Mouse (Mus musculus) hindbrain, embryonic 11.5 days (tissue): ENCODE data around the gene Pip4k2b. TPM values are rescaled to one million over a fixed set of nuclear protein-coding genes. Genes with fewer than 3 reads are reported as not detected.

Experiments used
- ATAC-seq: fragments of 200-750 bp; cut with Nextera tagmentation; 2 replicates; pipeline ENCODE4 v1.8.0; 2017; ENCODE audit warnings: mild to moderate bottlenecking, moderate TSS enrichment, moderate library complexity; ENCODE audit not compliant: low FRiP score
- DNase-seq: peaks from one replicate; pipeline ENCODE4 v3.0.0-alpha.2; 2015; ENCODE audit warnings: low spot score
- H3K27ac ChIP-seq: fragments of 300-500 bp; sonication (generic); 2 replicates; pipeline ENCODE4 v1.5.1; 2014; ENCODE audit warnings: mild to moderate bottlenecking, low read depth, low read length
- H3K27me3 ChIP-seq: fragments of 300-500 bp; sonication (generic); 2 replicates; pipeline ENCODE4 v1.6.1; 2014; ENCODE audit warnings: mild to moderate bottlenecking, low read length, moderate library complexity, mixed read lengths; ENCODE audit not compliant: control insufficient read depth, insufficient read depth
- H3K36me3 ChIP-seq: fragments of 300-500 bp; sonication (generic); 2 replicates; pipeline ENCODE4 v1.6.1; 2014; ENCODE audit warnings: mild to moderate bottlenecking, low read length, moderate library complexity, mixed read lengths; ENCODE audit not compliant: control insufficient read depth, insufficient read depth
- H3K4me1 ChIP-seq: fragments of 300-500 bp; sonication (generic); replicated peaks from 2 replicates; pipeline ENCODE4 v1.6.1; 2014; ENCODE audit warnings: low read length, mixed read lengths; ENCODE audit not compliant: control insufficient read depth, insufficient read depth
- H3K4me2 ChIP-seq: fragments of 300-500 bp; sonication (generic); replicated peaks from 2 replicates; pipeline ENCODE4 v1.6.1; 2014; ENCODE audit warnings: mild to moderate bottlenecking, low read depth, low read length
- H3K4me3 ChIP-seq: fragments of 300-500 bp; sonication (generic); 2 replicates; pipeline ENCODE4 v1.5.1; 2014; ENCODE audit warnings: low read depth, low read length
- H3K9ac ChIP-seq: fragments of 300-500 bp; sonication (generic); 2 replicates; pipeline ENCODE4 v1.6.1; 2014; ENCODE audit warnings: low read depth, low read length
- H3K9me3 ChIP-seq: fragments of 300-500 bp; sonication (generic); 2 replicates; pipeline ENCODE4 v1.6.1; 2016; ENCODE audit warnings: low read length; ENCODE audit not compliant: control insufficient read depth
- WGBS: fragments of 180-500 bp; shearing (Covaris S2); extraction: QIAGEN DNeasy Blood & Tissue Kit; methylation state at CpG from one replicate; pipeline ENCODE4 v1.1.7; 2014; 5-methylcytosine and 5-hydroxymethylcytosine counted together
- polyA plus RNA-seq: library from polyadenylated mRNA; unstranded; fragments of >200 nt; fragmentation: Nextera tagmentation; extraction: Ambion mirVana; gene quantifications from 2 replicates; pipeline ENCODE4 v1.2.1, GENCODE M21; 2014

Pip4k2b gene
- polyA plus RNA-seq, 1 experiment from 2014 or later: 3.4 TPM

DNA sequence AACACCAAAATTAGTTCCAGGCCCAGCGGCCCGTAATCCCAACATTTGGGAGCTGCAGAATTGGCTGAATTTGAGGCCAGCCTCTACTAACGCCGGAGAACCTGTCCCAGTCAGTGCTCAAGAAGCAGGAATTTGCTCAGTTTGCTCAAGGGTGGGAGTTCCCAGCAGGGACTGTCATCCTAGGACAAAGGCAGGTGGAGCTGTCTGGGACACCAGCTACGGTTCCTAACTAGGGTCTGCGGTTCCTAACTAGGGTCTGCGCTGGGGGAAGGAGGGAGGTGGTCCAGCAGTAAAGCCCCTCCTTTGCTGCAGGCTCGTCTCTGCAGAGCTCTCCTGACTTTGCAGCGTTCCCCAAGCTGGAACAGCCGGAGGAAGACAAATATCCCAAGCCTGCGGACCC lies 71.4 kb downstream of the Pip4k2b start:
- DNase-seq: no peak
- H3K9me3 ChIP-seq: no peaks in the 10 kb centered on the region
- WGBS: 79% methylated on average over 11 of the region's 11 CpGs
- no peaks in the 10 kb centered on the region for H3K4me1 ChIP-seq
- no peaks in the 10 kb centered on the region for H3K27me3 ChIP-seq
- no peak overlapping the region for H3K4me2 ChIP-seq
- peaks cover 11% of the 10 kb centered on the region for H3K36me3 ChIP-seq
- H3K9ac ChIP-seq: no peak overlapping the region
- H3K4me3 ChIP-seq: no peak overlapping the region
- ATAC-seq: no peak
- no peak overlapping the region for H3K27ac ChIP-seq

DNA sequence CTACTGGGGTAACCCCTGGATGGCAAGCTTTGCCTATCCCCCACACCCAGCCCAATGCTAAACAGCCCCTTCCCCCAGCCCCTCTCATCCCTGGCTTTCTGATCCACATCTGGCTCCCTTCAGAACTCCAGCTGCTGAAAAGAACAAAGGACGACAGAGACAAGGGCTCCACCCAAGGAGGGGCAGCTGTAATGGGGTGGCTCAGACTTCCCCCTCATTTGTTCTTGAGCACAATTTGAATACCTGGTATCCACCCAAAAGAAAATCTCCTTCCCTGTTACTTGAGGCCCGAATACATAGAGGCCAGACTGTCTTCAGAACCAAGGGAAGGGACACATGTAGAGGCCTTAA lies 73.4 kb downstream of the Pip4k2b start:
- no peak overlapping the region for H3K27ac ChIP-seq
- H3K4me1 ChIP-seq: no peaks in the 10 kb centered on the region
- no peak for DNase-seq
- H3K4me3 ChIP-seq: no peak overlapping the region
- no peak for ATAC-seq
- H3K9ac ChIP-seq: no peak overlapping the region
- WGBS: 47% methylated on average over 2 of the region's 2 CpGs
- H3K9me3 ChIP-seq: no peaks in the 10 kb centered on the region
- H3K27me3 ChIP-seq: no peaks in the 10 kb centered on the region
- H3K4me2 ChIP-seq: no peak overlapping the region
- peaks cover 14% of the 10 kb centered on the region for H3K36me3 ChIP-seq

DNA sequence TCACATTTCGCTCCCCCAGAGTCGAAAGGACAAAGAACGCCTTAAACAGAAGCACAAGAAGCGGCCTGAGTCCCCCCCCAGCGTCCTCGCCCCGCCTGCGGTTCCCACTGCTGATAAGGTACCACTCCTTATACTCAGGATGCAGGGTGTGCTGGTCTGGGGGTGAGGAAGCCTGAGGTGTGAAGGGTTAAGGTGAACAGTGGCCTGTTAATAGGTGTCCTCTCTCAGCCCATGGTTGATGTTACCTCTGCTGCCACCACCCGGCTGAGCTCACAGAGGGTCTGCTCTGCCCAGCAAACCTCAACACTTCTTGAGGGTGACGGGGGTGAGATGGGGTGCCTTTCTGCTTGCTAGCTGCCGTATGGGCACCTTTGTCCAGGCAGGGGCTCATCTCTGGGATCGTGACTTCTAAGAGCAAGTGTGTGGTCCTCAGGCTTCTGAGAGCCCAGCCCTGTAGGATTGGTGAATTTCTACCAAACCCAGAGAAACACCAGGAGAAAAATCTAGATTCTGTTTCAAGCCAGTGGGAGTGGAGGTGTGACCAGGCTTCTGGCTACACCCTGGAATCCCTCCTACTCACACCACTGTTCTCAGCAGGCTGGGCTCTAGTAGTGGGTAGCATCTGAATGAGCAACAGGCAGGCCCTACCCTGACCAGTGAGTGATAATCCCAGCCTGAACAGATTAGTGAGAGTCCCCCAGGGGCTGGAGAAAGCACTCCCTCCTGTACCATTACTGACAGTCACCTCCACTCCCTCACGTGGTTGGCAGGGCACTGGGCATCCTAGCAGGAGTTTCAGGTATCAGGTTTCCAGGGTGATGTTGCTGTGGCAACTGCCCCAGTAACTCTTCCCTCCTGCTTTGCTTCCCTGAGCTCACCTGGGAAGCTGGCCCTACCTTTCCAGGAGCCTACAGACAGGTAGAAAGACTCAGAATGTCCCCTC lies 74.0 kb downstream of the Pip4k2b start:
- H3K4me1 ChIP-seq: no peaks in the 10 kb centered on the region
- ATAC-seq: no peak
- H3K27me3 ChIP-seq: no peaks in the 10 kb centered on the region
- H3K4me3 ChIP-seq: no peak overlapping the region
- DNase-seq: no peak
- peaks cover 14% of the 10 kb centered on the region for H3K36me3 ChIP-seq
- H3K4me2 ChIP-seq: no peak overlapping the region
- H3K27ac ChIP-seq: no peak overlapping the region
- no peaks in the 10 kb centered on the region for H3K9me3 ChIP-seq
- no peak overlapping the region for H3K9ac ChIP-seq
- 71% methylated on average over 13 of the region's 13 CpGs for whole genome bisulfite sequencing

DNA sequence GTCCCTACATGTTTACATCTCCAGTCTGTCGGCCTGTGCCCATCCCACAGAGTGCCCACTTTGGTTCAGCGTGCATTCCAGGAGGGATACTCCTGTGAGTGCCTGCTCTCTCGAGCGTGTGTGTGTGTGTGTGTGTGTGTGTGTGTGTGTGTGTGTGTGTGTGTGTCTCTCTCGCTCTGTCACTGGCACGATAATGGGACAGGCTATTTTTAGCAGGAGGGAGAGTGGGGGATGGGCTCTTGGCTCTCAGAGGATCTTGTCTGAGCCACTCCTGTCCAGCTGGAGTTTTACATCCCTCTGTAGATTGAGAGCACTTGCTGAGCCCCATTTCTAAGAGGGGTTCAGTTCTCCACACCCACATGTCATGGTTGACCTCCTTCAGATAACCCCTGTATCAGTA lies 74.7 kb downstream of the Pip4k2b start:
- Histone ChIP-seq H3K36me3 (peaks cover 14% of the 10 kb centered on the region), H3K9me3 (no peaks in the 10 kb centered on the region), H3K4me2 (no peak overlapping the region), H3K9ac (no peak overlapping the region), H3K4me3 (no peak overlapping the region), H3K27ac (no peak overlapping the region), H3K27me3 (no peaks in the 10 kb centered on the region), H3K4me1 (0 out of 2 replicates have a peak, but pooled peaks cover 2% of the 10 kb centered on the region)
- ATAC-seq (no peak), DNase-seq (peak; percentile 36)
- 42% methylated on average over 5 of the region's 6 CpGs for WGBS

DNA sequence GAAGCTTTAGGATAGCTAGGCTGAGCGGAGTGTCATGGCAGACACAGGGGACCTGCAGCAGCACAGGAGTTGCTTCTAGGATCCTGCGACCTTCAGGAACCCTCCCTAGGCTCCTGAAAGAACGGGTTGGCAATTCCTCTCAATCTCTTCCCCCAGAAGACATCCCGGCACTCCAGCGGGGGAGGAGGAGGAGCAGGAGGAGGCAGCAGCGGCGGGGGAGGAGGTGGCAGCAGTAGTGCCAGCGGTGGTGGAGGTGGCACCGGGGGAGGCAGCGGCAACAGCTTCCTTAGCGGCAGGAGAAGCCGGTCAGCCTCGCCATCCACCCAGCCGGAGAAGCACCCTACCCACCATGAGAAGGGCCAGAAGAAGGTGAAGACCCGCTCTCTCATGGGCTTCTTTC lies 75.2 kb downstream of the Pip4k2b start:
- Histone ChIP-seq H3K9me3 (no peaks in the 10 kb centered on the region), H3K4me1 (0 out of 2 replicates have a peak, but pooled peaks cover 4% of the 10 kb centered on the region), H3K27ac (no peak overlapping the region), H3K27me3 (no peaks in the 10 kb centered on the region), H3K4me3 (no peak overlapping the region), H3K9ac (no peak overlapping the region), H3K4me2 (no peak overlapping the region), H3K36me3 (peaks cover 14% of the 10 kb centered on the region)
- no peak for DNase-seq
- no peak for ATAC-seq
- 53% methylated on average over 15 of the region's 15 CpGs for WGBS

DNA sequence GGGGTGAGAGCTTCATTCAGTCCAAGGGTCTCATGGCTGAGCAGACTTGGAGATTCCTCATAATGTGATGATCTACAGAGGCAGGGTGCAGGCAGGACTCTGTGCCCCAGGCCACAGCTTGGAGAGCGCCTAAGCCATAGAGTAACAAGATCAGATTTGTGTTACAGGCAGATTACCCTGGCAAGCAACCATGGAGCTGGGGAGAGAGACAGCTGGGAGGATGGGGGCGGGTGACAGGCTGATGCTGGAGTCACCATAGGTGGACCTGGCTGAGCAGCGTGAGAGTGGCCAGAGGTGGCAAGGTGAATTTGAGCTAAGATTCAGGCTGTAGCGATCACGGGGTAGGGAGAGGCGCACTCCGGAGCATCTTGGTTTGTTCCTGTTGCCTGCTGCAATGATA lies 76.3 kb downstream of the Pip4k2b start:
- H3K4me1 ChIP-seq: 0 out of 2 replicates have a peak, but pooled peaks cover 4% of the 10 kb centered on the region
- WGBS: 93% methylated on average over 7 of the region's 7 CpGs
- ATAC-seq (no peak), DNase-seq (no peak)
- no peak overlapping the region for H3K27ac ChIP-seq
- no peaks in the 10 kb centered on the region for H3K9me3 ChIP-seq
- no peak overlapping the region for H3K4me2 ChIP-seq
- no peaks in the 10 kb centered on the region for H3K27me3 ChIP-seq
- peaks cover 10% of the 10 kb centered on the region; the same call in 1 of the 2 replicates for H3K36me3 ChIP-seq
- H3K9ac ChIP-seq: no peak overlapping the region
- H3K4me3 ChIP-seq: no peak overlapping the region

DNA sequence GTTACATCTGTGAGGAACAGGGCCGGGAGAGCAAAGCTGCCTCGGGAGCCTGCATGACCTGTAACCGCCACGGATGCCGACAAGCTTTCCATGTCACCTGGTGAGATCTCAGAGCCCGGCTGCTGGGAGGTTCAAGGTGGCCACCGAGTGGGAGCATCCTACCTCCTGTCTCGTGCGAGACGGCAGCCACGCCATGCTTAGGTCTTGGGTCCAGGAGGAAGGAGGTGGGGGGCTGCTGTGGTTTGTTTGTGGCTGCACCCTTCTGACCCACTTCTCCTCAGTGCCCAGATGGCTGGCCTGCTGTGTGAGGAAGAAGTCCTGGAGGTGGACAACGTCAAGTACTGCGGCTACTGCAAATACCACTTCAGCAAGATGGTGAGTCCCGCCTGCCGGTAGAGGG lies 77.7 kb downstream of the Pip4k2b start:
- H3K9ac ChIP-seq: no peak overlapping the region
- ATAC-seq (no peak), DNase-seq (no peak)
- no peak overlapping the region for H3K4me3 ChIP-seq
- no peaks in the 10 kb centered on the region for H3K9me3 ChIP-seq
- H3K36me3 ChIP-seq: peaks cover 5% of the 10 kb centered on the region; the same call in 1 of the 2 replicates
- H3K27me3 ChIP-seq: peaks cover 8% of the 10 kb centered on the region
- 87% methylated on average over 15 of the region's 15 CpGs for WGBS
- peaks cover 10% of the 10 kb centered on the region; the same call in 1 of the 2 replicates for H3K4me1 ChIP-seq
- no peak overlapping the region for H3K27ac ChIP-seq
- no peak overlapping the region for H3K4me2 ChIP-seq

DNA sequence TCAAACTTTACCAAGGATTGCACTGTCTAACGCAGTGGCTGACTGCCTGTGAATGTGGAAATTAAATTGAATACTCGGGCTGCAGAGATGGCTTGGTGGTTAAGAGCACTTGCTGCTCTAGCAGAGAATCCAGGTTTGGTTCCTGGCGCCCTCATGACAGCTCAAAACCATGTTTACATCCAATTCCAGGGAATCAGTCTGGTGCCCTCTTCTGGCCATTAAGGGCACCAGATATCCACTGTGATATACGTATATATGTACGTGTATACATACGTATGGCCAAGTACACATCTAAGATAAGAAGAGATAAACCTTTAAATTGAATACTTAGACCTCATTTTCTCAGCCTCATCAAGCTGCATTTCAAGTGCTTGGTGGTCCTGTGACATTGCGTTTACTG lies 78.3 kb downstream of the Pip4k2b start:
- Histone ChIP-seq H3K27ac (no peak overlapping the region), H3K4me3 (no peak overlapping the region), H3K36me3 (peaks cover 4% of the 10 kb centered on the region; the same call in 1 of the 2 replicates), H3K4me2 (no peak overlapping the region), H3K27me3 (peaks cover 13% of the 10 kb centered on the region), H3K4me1 (peaks cover 14% of the 10 kb centered on the region; the same call in 1 of the 2 replicates), H3K9me3 (no peaks in the 10 kb centered on the region), H3K9ac (no peak overlapping the region)
- ATAC-seq (no peak), DNase-seq (no peak)
- WGBS: 92% methylated on average over 7 of the region's 7 CpGs

DNA sequence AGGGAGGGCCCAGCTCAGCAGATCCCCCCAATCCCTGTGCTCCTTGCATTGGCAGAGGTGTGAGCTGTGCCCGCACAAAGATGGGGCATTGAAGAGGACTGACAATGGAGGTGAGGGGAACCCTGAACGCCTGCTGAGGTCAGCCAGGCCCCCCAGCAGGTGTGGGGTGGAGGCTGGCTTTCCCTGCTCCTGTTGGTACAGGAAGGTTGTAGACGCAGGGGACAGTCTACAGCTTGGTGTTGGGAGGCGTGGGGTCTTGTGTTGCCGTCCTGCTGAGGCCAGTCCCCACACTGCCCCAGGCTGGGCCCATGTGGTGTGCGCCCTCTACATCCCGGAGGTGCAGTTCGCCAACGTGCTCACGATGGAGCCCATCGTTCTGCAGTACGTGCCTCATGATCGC lies 79.1 kb downstream of the Pip4k2b start:
- no peak overlapping the region for H3K9ac ChIP-seq
- no peak for DNase-seq
- WGBS: 89% methylated on average over 13 of the region's 13 CpGs
- peaks cover 17% of the 10 kb centered on the region for H3K4me1 ChIP-seq
- H3K27me3 ChIP-seq: peaks cover 18% of the 10 kb centered on the region
- no peak overlapping the region for H3K27ac ChIP-seq
- no peak for ATAC-seq
- no peak overlapping the region for H3K4me2 ChIP-seq
- no peak overlapping the region for H3K4me3 ChIP-seq
- H3K36me3 ChIP-seq: peaks cover 4% of the 10 kb centered on the region; the same call in 1 of the 2 replicates
- no peaks in the 10 kb centered on the region for H3K9me3 ChIP-seq
